Mouse (Mus musculus) activated CD4-positive, CD25-positive, alpha-beta regulatory T cell (primary cell): ENCODE results near the gene Plxnc1. TPM values are rescaled to one million over a fixed set of nuclear protein-coding genes. Genes with fewer than 3 reads are reported as not detected.

Experiments used
- polyA plus RNA-seq, 2 experiments: library from polyadenylated mRNA; unstranded; fragments of 100-300 nt; shearing (Covaris generic); gene quantifications; one replicate each; pipeline ENCODE4 v1.2.1; 2017

The Plxnc1 gene
- polyA plus RNA-seq = 10 to 100 TPM; 15.7 to 22.7 TPM

GRCm38 (mm10) chr10:94944691-94945205 lies at the start of gene Plxnc1:
Gene Plxnc1 (minus strand): TSS chr10:94944835.

